Mouse (Mus musculus) heart, postnatal 0 days (tissue): ENCODE results near the gene Hmcn2. TPM values are rescaled to one million over a fixed set of nuclear protein-coding genes. Genes with fewer than 3 reads are reported as not detected.

ENCODE experiments used
- ATAC-seq: fragments of 200-750 bp; cut with Nextera tagmentation; 2 replicates; pipeline ENCODE4 v1.8.0; 2017; ENCODE audit warnings: low read depth, moderate number of reproducible peaks, moderate library complexity; ENCODE audit not compliant: insufficient read depth
- DNase-seq: peaks from one replicate; pipeline ENCODE4 v3.0.0-alpha.2; 2016; ENCODE audit warnings: low spot score
- H3K27ac ChIP-seq: fragments of 300-500 bp; sonication (generic); 2 replicates; pipeline ENCODE4 v1.5.1; 2014; ENCODE audit warnings: low read depth, mild to moderate bottlenecking
- H3K27me3 ChIP-seq: fragments of 300-500 bp; sonication (generic); 2 replicates; pipeline ENCODE4 v1.6.1; 2014; ENCODE audit warnings: low read length, mixed read lengths; ENCODE audit not compliant: control insufficient read depth, insufficient read depth
- H3K36me3 ChIP-seq: fragments of 300-500 bp; sonication (generic); replicated peaks from 2 replicates; pipeline ENCODE4 v1.6.1; 2014; ENCODE audit warnings: low read length, mixed read lengths; ENCODE audit not compliant: control insufficient read depth, insufficient read depth
- H3K4me1 ChIP-seq: fragments of 300-500 bp; sonication (generic); 2 replicates; pipeline ENCODE4 v1.6.1; 2014; ENCODE audit warnings: antibody characterized with exemption; ENCODE audit not compliant: control insufficient read depth, insufficient read depth
- H3K4me2 ChIP-seq: fragments of 300-500 bp; sonication (generic); 2 replicates; pipeline ENCODE4 v1.6.1; 2014; ENCODE audit warnings: low read depth, mild to moderate bottlenecking, low read length, moderate library complexity
- H3K4me3 ChIP-seq: fragments of 300-500 bp; sonication (generic); 2 replicates; pipeline ENCODE4 v1.5.1; 2014; ENCODE audit warnings: low read depth, low read length
- H3K9ac ChIP-seq: fragments of 300-500 bp; sonication (generic); replicated peaks from 2 replicates; pipeline ENCODE4 v1.6.1; 2014; ENCODE audit warnings: low read depth, low read length, mixed read lengths
- H3K9me3 ChIP-seq: fragments of 300-500 bp; sonication (generic); replicated peaks from 2 replicates; pipeline ENCODE4 v1.6.1; 2016; ENCODE audit warnings: low read length; ENCODE audit not compliant: control insufficient read depth
- CTCF ChIP-seq: IDR thresholded peaks from 2 replicates; pipeline ENCODE4 v1.5.1; 2016; ENCODE audit warnings: antibody characterized with exemption, control low read depth, low read depth
- EP300 ChIP-seq: IDR thresholded peaks from 2 replicates; pipeline ENCODE4 v1.6.1; 2016; ENCODE audit warnings: antibody characterized with exemption, low read depth
- WGBS: fragments of 180-500 bp; shearing (Covaris S2); extraction: QIAGEN DNeasy Blood & Tissue Kit; methylation state at CpG from one replicate; pipeline ENCODE4 v1.1.7; 2014; 5-methylcytosine and 5-hydroxymethylcytosine counted together
- polyA plus RNA-seq: library from polyadenylated mRNA; unstranded; fragments of >200 nt; fragmentation: Nextera tagmentation; extraction: Ambion mirVana; gene quantifications from 2 replicates; pipeline ENCODE4 v1.2.1, GENCODE M21; 2015
- total RNA-seq: library from RNA; depleted of rRNA; stranded (reverse); fragments of >200 nt; gene quantifications from 2 replicates; pipeline ENCODE4 v1.2.3, GENCODE M21; 2014; ENCODE audit warnings: low replicate concordance

Hmcn2 gene
- total and polyA plus RNA-seq, 2 experiments from 2014 or later = 0.67 to 3.1 TPM

DNA sequence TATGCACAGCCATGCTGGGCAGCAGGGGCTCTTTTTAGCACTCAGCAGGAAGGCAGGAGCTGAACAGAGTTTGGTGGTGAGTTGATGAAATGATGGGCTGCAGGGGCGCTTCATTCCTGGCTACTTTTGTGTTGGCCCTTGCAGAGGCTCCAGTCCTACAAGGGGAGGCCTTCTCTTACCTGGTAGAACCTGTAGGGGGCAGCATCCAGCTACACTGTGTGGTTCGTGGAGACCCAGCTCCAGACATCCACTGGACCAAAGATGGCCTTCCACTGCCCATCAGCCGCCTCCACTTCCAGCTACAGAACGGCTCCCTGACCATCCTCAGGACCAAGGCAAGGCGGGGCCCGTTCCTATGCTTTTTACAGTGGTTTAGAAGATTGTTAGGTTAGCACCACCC is 121.4 kb downstream of the Hmcn2 start:
- Histone ChIP-seq H3K27me3 (0 out of 2 replicates have a peak, but pooled peaks cover 6% of the 10 kb centered on the region), H3K9me3 (no peaks in the 10 kb centered on the region), H3K4me2 (no peak overlapping the region), H3K36me3 (no peaks in the 10 kb centered on the region), H3K4me1 (peaks cover 6% of the 10 kb centered on the region; the same call in 1 of the 2 replicates), H3K9ac (no peak overlapping the region), H3K4me3 (no peak overlapping the region), H3K27ac (no peak overlapping the region)
- ATAC-seq = no peak
- peak; percentile 35 for DNase-seq
- WGBS = 36% methylated on average over 6 of the region's 6 CpGs
- TF ChIP-seq EP300 = no peak
- TF ChIP-seq CTCF = peak; percentile 72

- DNase-seq (no peak), ATAC-seq (no peak)
- TF ChIP-seq EP300 (no peak), CTCF (no peak)
- no peaks in the 10 kb centered on the region for H3K9me3 ChIP-seq
- H3K4me1 ChIP-seq = no peaks in the 10 kb centered on the region
- no peak overlapping the region for H3K9ac ChIP-seq
- no peak overlapping the region for H3K4me2 ChIP-seq
- no peaks in the 10 kb centered on the region for H3K36me3 ChIP-seq
- WGBS = 68% methylated on average over 14 of the region's 14 CpGs
- H3K27ac ChIP-seq = no peak overlapping the region
- no peak overlapping the region for H3K4me3 ChIP-seq
- 0 out of 2 replicates have a peak, but pooled peaks cover 6% of the 10 kb centered on the region for H3K27me3 ChIP-seq
These were observed 123.4 kb downstream of the Hmcn2 start for GRCm38 (mm10) chr2:31437480-31438245.

- 85% methylated on average over 6 of the region's 6 CpGs for WGBS
- no peaks in the 10 kb centered on the region for H3K9me3 ChIP-seq
- no peak overlapping the region for H3K4me2 ChIP-seq
- H3K36me3 ChIP-seq = no peaks in the 10 kb centered on the region
- H3K9ac ChIP-seq = no peak overlapping the region
- H3K27me3 ChIP-seq = 0 out of 2 replicates have a peak, but pooled peaks cover 6% of the 10 kb centered on the region
- H3K27ac ChIP-seq = no peak overlapping the region
- H3K4me1 ChIP-seq = no peaks in the 10 kb centered on the region
- no peak for DNase-seq
- no peak overlapping the region for H3K4me3 ChIP-seq
- ATAC-seq = no peak
- TF ChIP-seq EP300 (no peak), CTCF (no peak)
These were observed 125.4 kb downstream of the Hmcn2 start for GRCm38 (mm10) chr2:31439576-31439975.

GRCm38 (mm10) chr2:31442480-31443160 is 128.4 kb downstream of the Hmcn2 start:
- no peaks in the 10 kb centered on the region for H3K4me1 ChIP-seq
- TF ChIP-seq EP300 = no peak
- TF ChIP-seq CTCF = no peak
- H3K27ac ChIP-seq = no peak overlapping the region
- H3K4me3 ChIP-seq = no peak overlapping the region
- no peak overlapping the region for H3K4me2 ChIP-seq
- H3K9ac ChIP-seq = no peak overlapping the region
- DNase-seq = no peak
- ATAC-seq = peak; percentile 44
- H3K9me3 ChIP-seq = no peaks in the 10 kb centered on the region
- 60% methylated on average over 11 of the region's 11 CpGs for WGBS
- no peaks in the 10 kb centered on the region for H3K27me3 ChIP-seq
- no peaks in the 10 kb centered on the region for H3K36me3 ChIP-seq

- TF ChIP-seq CTCF (no peak), EP300 (no peak)
- WGBS = 79% methylated on average over 4 of the region's 4 CpGs
- no peaks in the 10 kb centered on the region for H3K36me3 ChIP-seq
- DNase-seq = no peak
- H3K9me3 ChIP-seq = no peaks in the 10 kb centered on the region
- no peak overlapping the region for H3K4me2 ChIP-seq
- H3K4me1 ChIP-seq = peaks cover 13% of the 10 kb centered on the region
- H3K4me3 ChIP-seq = no peak overlapping the region
- ATAC-seq = no peak
- H3K27ac ChIP-seq = no peak overlapping the region
- no peak overlapping the region for H3K9ac ChIP-seq
- H3K27me3 ChIP-seq = no peaks in the 10 kb centered on the region
These were observed 131.8 kb downstream of the Hmcn2 start for GRCm38 (mm10) chr2:31446036-31446435.
